Mouse (Mus musculus): Measurements from ENCODE around the gene Galk1. TPM values are rescaled to one million over a fixed set of nuclear protein-coding genes. Genes with fewer than 3 reads are reported as not detected.

Galk1 gene
- polyA plus RNA-seq, 1 experiment from 2014 or later = 319 TPM

- TF ChIP-seq EP300 (IDR thresholded peaks at IDR 0.05; ENCODE audit: low read depth) (no peak), CTCF (IDR thresholded peaks at IDR 0.05; ENCODE audit: low read depth) (peak; percentile 82)
- peak overlapping the region; percentile 65 for H3K9ac ChIP-seq (replicated peaks)
- H3K9me3 ChIP-seq (ENCODE audit: low read length) = no peaks in the 10 kb centered on the region
- 5% methylated on average over 48 of the region's 54 CpGs for WGBS (ENCODE audit: insufficient replicate concordance)
- H3K4me1 ChIP-seq (ENCODE audit: insufficient read depth) = peaks cover 17% of the 10 kb centered on the region
- H3K36me3 ChIP-seq (replicated peaks; ENCODE audit: insufficient read depth, low read length) = peaks cover 17% of the 10 kb centered on the region
- ATAC-seq = peak; percentile 77
- H3K27ac ChIP-seq (ENCODE audit: low read depth) = peak overlapping the region; percentile 90
- no peaks in the 10 kb centered on the region for H3K27me3 ChIP-seq (ENCODE audit: insufficient read depth, low read length)
- DNase-seq = peak; percentile 87
- H3K4me3 ChIP-seq (ENCODE audit: low read depth, low read length) = peak overlapping the region; percentile 40
- H3K4me2 ChIP-seq (ENCODE audit: low read depth, low read length) = peak overlapping the region; percentile 84
Observed at GRCm38 (mm10) chr11:116004840-116005700, 7.4 kb downstream of the Galk1 start.

- peaks cover 20% of the 10 kb centered on the region for H3K4me1 ChIP-seq (ENCODE audit: insufficient read depth)
- ATAC-seq = peak; percentile 1
- TF ChIP-seq CTCF (IDR thresholded peaks at IDR 0.05; ENCODE audit: low read depth) (no peak), EP300 (IDR thresholded peaks at IDR 0.05; ENCODE audit: low read depth) (no peak)
- H3K27me3 ChIP-seq (ENCODE audit: insufficient read depth, low read length) = 0 out of 2 replicates have a peak, but pooled peaks cover 4% of the 10 kb centered on the region
- peak overlapping the region; percentile 84 for H3K4me2 ChIP-seq (ENCODE audit: low read depth, low read length)
- no peak for DNase-seq
- peaks cover 14% of the 10 kb centered on the region for H3K36me3 ChIP-seq (replicated peaks; ENCODE audit: insufficient read depth, low read length)
- WGBS (ENCODE audit: insufficient replicate concordance) = 19% methylated on average over 8 of the region's 8 CpGs
- H3K9ac ChIP-seq (replicated peaks) = peak overlapping the region; percentile 65
- H3K27ac ChIP-seq (ENCODE audit: low read depth) = peak overlapping the region; percentile 90
- H3K4me3 ChIP-seq (ENCODE audit: low read depth, low read length) = peak overlapping the region; percentile 40
- no peaks in the 10 kb centered on the region for H3K9me3 ChIP-seq (ENCODE audit: low read length)
Observed at GRCm38 (mm10) chr11:116004186-116004823, 8.2 kb downstream of the Galk1 start.

GRCm38 (mm10) chr11:116002894-116003293 lies 9.6 kb downstream of the Galk1 start:
- Histone ChIP-seq H3K27me3 (ENCODE audit: insufficient read depth, low read length) (0 out of 2 replicates have a peak, but pooled peaks cover 4% of the 10 kb centered on the region), H3K9me3 (ENCODE audit: low read length) (no peaks in the 10 kb centered on the region), H3K4me3 (ENCODE audit: low read depth, low read length) (no peak overlapping the region), H3K27ac (ENCODE audit: low read depth) (no peak overlapping the region), H3K4me1 (ENCODE audit: insufficient read depth) (peaks cover 20% of the 10 kb centered on the region), H3K36me3 (replicated peaks; ENCODE audit: insufficient read depth, low read length) (peaks cover 5% of the 10 kb centered on the region; the same call in 1 of the 2 replicates), H3K4me2 (ENCODE audit: low read depth, low read length) (no peak overlapping the region), H3K9ac (replicated peaks) (no peak overlapping the region)
- no peak for DNase-seq
- WGBS (ENCODE audit: insufficient replicate concordance) = 79% methylated on average over 3 of the region's 3 CpGs
- no peak for ATAC-seq
- TF ChIP-seq CTCF (IDR thresholded peaks at IDR 0.05; ENCODE audit: low read depth) (peak; percentile 22; the same call in 1 of the 2 replicates), EP300 (IDR thresholded peaks at IDR 0.05; ENCODE audit: low read depth) (no peak)

GRCm38 (mm10) chr11:116001725-116002124 lies 10.8 kb downstream of the Galk1 start:
- Histone ChIP-seq H3K27me3 (ENCODE audit: insufficient read depth, low read length) (0 out of 2 replicates have a peak, but pooled peaks cover 4% of the 10 kb centered on the region), H3K4me2 (ENCODE audit: low read depth, low read length) (no peak overlapping the region), H3K9ac (replicated peaks) (no peak overlapping the region), H3K36me3 (replicated peaks; ENCODE audit: insufficient read depth, low read length) (no peaks in the 10 kb centered on the region), H3K9me3 (ENCODE audit: low read length) (no peaks in the 10 kb centered on the region), H3K4me1 (ENCODE audit: insufficient read depth) (peaks cover 20% of the 10 kb centered on the region), H3K4me3 (ENCODE audit: low read depth, low read length) (no peak overlapping the region), H3K27ac (ENCODE audit: low read depth) (no peak overlapping the region)
- ATAC-seq (no peak), DNase-seq (no peak)
- TF ChIP-seq EP300 (IDR thresholded peaks at IDR 0.05; ENCODE audit: low read depth) = no peak
- TF ChIP-seq CTCF (IDR thresholded peaks at IDR 0.05; ENCODE audit: low read depth) = no peak
- WGBS (ENCODE audit: insufficient replicate concordance) = 59% methylated on average over 6 of the region's 6 CpGs

GRCm38 (mm10) chr11:116000607-116001006 lies 11.9 kb downstream of the Galk1 start:
- Histone ChIP-seq H3K36me3 (replicated peaks; ENCODE audit: insufficient read depth, low read length) (no peaks in the 10 kb centered on the region), H3K4me1 (ENCODE audit: insufficient read depth) (peaks cover 15% of the 10 kb centered on the region), H3K9ac (replicated peaks) (no peak overlapping the region), H3K27ac (ENCODE audit: low read depth) (no peak overlapping the region), H3K4me3 (ENCODE audit: low read depth, low read length) (no peak overlapping the region), H3K27me3 (ENCODE audit: insufficient read depth, low read length) (0 out of 2 replicates have a peak, but pooled peaks cover 4% of the 10 kb centered on the region), H3K4me2 (ENCODE audit: low read depth, low read length) (no peak overlapping the region), H3K9me3 (ENCODE audit: low read length) (no peaks in the 10 kb centered on the region)
- WGBS (ENCODE audit: insufficient replicate concordance) = 71% methylated on average over 10 of the region's 10 CpGs
- ATAC-seq (no peak), DNase-seq (no peak)
- TF ChIP-seq EP300 (IDR thresholded peaks at IDR 0.05; ENCODE audit: low read depth) (no peak), CTCF (IDR thresholded peaks at IDR 0.05; ENCODE audit: low read depth) (no peak)

- DNase-seq (peak; percentile 83), ATAC-seq (peak; percentile 19; the same call in 1 of the 2 replicates)
- Histone ChIP-seq H3K4me3 (ENCODE audit: low read depth, low read length) (no peak overlapping the region), H3K4me1 (ENCODE audit: insufficient read depth) (peaks cover 5% of the 10 kb centered on the region), H3K4me2 (ENCODE audit: low read depth, low read length) (no peak overlapping the region), H3K36me3 (replicated peaks; ENCODE audit: insufficient read depth, low read length) (no peaks in the 10 kb centered on the region), H3K27me3 (ENCODE audit: insufficient read depth, low read length) (0 out of 2 replicates have a peak, but pooled peaks cover 4% of the 10 kb centered on the region), H3K9me3 (ENCODE audit: low read length) (no peaks in the 10 kb centered on the region), H3K9ac (replicated peaks) (no peak overlapping the region), H3K27ac (ENCODE audit: low read depth) (no peak overlapping the region)
- peak; percentile 74 for TF ChIP-seq CTCF (IDR thresholded peaks at IDR 0.05; ENCODE audit: low read depth)
- no peak for TF ChIP-seq EP300 (IDR thresholded peaks at IDR 0.05; ENCODE audit: low read depth)
- WGBS (ENCODE audit: insufficient replicate concordance) = 9% methylated on average over 14 of the region's 14 CpGs
Observed at GRCm38 (mm10) chr11:115999538-116000143, 12.9 kb downstream of the Galk1 start.
